Mouse (Mus musculus) layer of hippocampus, postnatal 36 days (tissue): ENCODE data around the gene B4galt2. TPM values are rescaled to one million over a fixed set of nuclear protein-coding genes. Genes with fewer than 3 reads are reported as not detected.

Source experiments
- DNase-seq, 2 experiments: peaks; one replicate each; pipeline ENCODE4 v3.0.0; 2022
- total RNA-seq, 2 experiments: library from RNA; stranded (reverse); gene quantifications; 2 replicates each; pipeline ENCODE4 v1.2.3; 2021

Gene B4galt2
- total RNA-seq, 2 experiments from 2014 or later, result 65.9 to 67.0 TPM

- no peak for DNase-seq
Observed at GRCm38 (mm10) chr4:117906196-117906595, 22.9 kb upstream of the B4galt2 start.

GRCm38 (mm10) chr4:117904761-117905160 lies 21.5 kb upstream of the B4galt2 start:
- DNase-seq, result no peak

GRCm38 (mm10) chr4:117904094-117904493 lies 20.8 kb upstream of the B4galt2 start:
- DNase-seq, result no peak

- DNase-seq, result no peak
Observed at GRCm38 (mm10) chr4:117898111-117898510, 14.8 kb upstream of the B4galt2 start.

GRCm38 (mm10) chr4:117896031-117896430 lies 12.7 kb upstream of the B4galt2 start:
- no peak for DNase-seq

GRCm38 (mm10) chr4:117895339-117895738 lies 12.1 kb upstream of the B4galt2 start:
- no peak for DNase-seq

GRCm38 (mm10) chr4:117894601-117895000 lies 11.3 kb upstream of the B4galt2 start:
- DNase-seq, result no peak

DNA sequence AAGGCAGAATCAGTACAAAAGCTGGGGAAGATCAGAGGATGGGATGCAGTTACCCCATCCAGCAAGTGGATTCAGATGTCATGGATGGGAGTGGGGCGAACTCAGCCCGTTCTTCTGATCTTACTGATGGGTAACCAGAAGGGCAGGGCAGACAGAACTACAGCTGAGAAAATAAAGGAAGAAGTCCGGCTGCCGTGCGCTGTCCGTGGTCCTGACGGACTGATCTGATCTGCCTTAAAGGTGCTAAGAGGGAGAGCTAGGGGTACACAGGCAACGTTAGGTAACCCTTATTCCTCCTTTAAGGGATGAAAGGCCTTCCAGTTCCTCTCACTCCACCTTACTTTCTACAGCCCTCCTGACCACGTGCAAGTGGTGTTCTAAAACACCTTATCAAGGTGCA lies 10.1 kb upstream of the B4galt2 start:
- DNase-seq, result no peak

DNA sequence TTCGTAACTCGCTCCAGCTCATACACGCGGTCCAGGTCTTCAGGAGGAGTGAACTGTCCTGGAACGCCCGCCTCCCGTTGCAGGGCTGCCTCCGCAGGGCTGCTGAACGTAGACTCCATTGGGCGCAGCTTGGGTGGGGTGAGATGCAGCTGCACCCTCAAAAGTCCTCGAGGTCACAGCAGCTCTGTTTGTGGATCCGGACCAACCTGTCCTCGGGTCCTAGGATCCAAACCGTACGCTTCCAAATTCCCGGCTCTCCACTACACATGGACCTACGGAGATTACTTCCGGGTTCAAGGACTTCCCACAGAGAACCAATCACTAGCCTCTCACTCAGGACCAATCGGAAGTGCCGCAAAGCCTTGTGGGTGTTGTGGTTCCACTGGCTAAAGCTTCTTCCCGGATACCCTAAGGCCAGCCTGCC lies 8.5 kb upstream of the B4galt2 start, which contains the start of gene Dph2:
Gene Dph2 (minus strand): TSS at position 295 of the 424 bp plus-strand sequence.
- peak; percentile 78 to 81 for DNase-seq

DNA sequence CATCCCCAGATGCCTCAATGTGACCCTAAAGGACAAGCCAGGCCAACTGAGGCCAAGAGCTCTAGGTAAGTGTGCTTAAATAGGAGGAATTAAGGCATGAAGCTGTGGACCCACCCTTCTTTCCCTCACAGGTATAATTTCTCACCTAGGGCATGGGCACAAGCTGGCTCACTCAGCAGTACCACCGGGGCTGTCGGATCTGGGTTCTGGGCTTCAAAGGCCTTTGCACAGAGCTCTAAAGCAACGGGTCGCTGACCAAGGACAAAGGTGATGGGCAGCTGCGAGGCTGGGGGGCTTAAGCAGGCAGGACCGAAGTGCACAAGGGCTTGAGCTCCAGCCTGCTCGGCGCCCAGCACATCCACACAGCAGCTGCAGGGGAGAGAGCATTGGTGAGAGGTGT lies 7.5 kb upstream of the B4galt2 start:
- DNase-seq, result no peak

DNA sequence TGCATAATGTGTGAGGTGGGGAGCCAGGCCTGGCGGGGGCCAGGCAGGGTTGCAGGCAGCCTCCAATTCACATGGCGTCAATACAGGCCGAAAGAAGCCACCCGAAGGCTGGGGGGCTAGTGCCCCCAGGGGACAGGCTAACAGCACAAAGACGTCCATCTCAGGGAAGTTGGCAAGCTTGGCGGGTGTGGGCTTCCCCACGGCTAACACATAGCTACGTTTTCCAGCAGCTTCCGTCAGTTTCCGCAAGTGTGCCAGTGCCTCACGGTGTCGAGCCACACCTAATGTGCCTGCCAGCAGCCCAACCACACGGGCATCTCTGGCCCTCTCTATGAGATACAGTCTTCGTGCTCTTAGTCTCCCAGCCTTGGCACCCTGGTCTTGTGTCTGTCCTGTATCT lies 6.7 kb upstream of the B4galt2 start:
- DNase-seq, result no peak

GRCm38 (mm10) chr4:117889471-117889870 lies 6.2 kb upstream of the B4galt2 start:
- no peak for DNase-seq

DNA sequence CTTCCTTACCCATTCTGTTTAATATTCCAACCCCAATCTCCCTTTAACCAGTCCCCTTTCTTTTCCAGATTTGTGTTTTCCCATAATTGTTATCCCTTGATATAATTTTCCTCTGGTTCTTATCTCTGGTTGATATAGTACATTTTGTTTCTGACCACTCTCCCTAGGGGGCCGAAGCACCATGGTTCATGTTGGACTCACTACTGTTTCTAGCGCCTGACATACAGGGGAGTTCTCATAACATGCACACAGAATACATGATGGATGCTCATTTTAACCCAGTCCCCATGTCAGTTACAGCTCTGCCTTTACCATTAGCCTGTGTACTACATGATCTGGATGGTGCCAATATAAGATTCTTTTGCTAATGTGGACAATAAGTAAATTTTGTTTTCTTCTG lies 4.6 kb upstream of the B4galt2 start:
- no peak for DNase-seq

DNA sequence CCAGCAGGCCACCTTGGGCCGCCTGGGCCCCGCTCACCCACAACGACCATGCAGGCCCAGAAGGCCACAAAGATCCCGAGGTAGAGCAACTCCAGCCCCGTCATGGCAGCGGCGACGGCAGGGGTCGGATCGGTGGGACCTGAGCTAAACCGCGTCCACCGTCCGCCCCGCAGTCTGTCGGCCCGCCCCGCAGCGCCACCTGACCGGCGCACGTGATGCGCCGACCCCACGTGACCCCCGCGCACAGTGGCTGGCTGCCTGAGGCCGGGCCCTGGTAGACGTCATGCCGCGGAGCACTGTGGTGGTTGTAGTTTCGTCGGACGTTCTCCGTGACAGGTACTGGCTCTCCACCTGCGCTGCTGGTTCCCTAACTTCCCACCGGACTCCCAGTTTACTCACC lies 3.8 kb upstream of the B4galt2 start, which contains the start of gene Atp6v0b:
Gene Atp6v0b (minus strand): TSS at position 201 of the 400 bp plus-strand sequence.
- peak; percentile 94 to 96 for DNase-seq

DNA sequence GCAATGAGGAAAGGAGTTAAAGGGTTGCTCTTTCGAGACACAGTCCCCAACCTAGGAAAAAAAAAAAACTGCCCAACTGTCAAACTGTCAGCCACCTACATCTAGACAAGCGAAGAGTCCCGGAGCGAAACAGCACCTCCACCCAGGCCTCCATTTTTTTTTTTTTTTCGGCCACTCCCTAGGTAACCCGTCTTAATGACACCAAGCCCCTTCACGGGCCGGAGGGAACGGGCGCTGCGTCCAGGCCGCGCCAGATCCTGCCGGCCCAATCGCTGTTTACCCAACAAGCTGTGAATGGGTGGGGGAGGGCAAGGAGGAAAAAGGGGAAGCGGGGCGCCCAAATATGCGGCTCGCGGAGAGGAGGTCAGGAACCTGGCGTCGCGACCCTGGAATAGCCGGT lies 3.4 kb upstream of the B4galt2 start:
- no peak for DNase-seq

- DNase-seq, result no peak
Observed at GRCm38 (mm10) chr4:117885994-117886393, 2.7 kb upstream of the B4galt2 start.

DNA sequence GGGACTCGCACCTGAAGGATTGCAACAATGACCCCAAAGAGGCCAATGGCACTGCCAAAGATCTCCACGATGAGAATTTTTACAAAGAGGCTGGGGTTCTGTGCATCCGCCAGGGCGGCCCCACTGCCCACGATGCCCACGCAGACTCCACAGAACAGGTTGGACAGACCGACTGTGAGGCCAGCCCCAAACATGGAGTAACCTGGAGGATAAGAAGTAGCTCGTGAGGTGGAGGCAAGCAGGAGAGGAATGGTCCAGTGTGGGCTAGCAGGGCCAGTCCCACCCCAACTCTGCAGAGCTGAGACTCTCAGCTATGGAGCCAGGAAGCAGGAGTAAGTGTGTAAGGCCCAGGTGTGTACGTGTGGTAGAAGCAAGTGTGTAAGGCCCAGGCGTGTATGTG lies 1.8 kb upstream of the B4galt2 start:
- DNase-seq, result no peak

DNA sequence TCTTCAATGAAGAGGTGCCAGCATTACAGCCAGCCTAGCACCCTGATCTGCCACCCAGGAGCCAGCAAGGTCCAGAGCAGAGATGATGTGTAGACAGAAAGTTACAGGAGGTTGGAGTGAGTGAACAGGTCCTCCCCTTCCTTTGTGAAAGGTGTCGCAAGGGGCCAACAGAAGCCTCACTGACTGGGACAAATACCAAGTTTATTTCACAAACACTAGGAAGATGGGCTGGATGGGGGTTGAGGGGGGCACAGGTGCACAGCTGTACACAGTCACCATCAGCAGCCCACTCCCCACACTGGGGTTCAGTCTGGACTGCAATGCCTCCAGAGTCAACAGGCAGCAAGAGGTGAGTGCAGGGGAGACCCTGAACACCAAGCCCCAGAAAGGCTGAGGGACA lies 859 bp upstream of the B4galt2 start:
- DNase-seq, result no peak

- no peak for DNase-seq
Observed at GRCm38 (mm10) chr4:117878703-117879102, 4.6 kb downstream of the B4galt2 start.

DNA sequence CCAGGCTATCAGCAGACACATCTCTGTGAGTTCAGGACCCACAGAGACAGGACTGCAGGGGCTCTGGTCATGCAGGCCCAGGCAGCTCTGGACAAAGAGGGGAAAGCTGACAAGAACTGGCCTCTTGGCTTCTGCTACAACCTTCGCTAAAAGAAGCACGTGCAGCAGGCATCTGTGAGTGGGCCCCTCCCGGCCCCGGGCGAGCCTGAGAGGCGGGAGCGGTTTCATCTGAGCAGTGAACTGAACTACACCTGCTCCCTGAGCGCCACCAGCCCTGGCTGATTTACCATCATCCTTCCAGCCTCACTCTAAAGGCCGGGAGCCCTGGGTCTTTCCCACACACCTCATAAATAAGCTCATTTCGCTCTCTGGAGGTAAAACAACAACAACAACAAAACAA lies 5.0 kb downstream of the B4galt2 start:
- DNase-seq, result no peak

GRCm38 (mm10) chr4:117873615-117874014 lies 9.7 kb downstream of the B4galt2 start:
- DNase-seq, result no peak

DNA sequence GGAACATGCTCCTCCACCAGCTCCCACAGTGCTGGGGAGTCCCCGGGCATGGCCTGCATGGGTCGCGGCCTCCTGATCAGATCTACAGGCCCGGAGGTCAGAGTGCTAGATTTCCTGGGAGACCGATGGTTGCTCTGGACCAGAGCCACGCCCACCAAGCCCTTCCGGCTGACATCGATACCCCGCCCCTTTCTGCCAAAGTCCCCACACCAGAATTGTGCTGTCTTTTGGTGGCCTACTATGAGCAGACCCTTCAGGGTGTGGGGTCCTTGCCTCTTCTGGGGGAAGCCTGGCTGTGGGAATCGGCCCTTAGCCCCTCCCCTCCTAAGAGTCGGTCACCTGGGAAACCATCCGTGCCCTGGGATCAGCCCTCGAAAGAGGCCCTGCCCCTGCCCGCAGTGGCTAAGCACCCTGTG lies 10.8 kb downstream of the B4galt2 start, which contains the start of gene Ccdc24:
Gene Ccdc24 (minus strand): TSS at position 87 of the 416 bp plus-strand sequence.
- no peak for DNase-seq

DNA sequence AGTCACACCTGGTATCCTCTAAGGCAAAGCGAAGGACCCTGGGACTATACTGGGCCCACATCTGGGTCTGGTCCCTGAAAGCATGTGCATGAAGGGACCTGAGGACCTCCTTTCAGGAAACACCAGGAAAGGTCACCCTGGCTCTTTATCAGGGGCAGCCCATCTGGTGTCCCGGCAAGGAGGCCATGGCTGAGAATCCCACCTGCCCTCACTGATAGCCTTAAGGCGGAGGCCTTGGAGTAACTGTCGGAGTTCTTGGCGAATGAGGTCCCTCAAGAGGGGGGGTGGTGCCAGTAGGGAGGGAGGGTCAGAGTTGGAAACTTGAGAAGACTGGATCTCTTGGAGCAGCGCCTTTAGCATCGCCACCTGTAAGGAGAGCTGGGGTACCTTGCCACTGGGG lies 11.5 kb downstream of the B4galt2 start:
- no peak for DNase-seq

- no peak for DNase-seq
Observed at GRCm38 (mm10) chr4:117870437-117870836, 12.8 kb downstream of the B4galt2 start.

GRCm38 (mm10) chr4:117869317-117869716 lies 14.0 kb downstream of the B4galt2 start:
- DNase-seq, result no peak
